19 mouse cellular contexts compared by ENCODE assay signal in genomic region chr4:5206394-5207099, GRCm38 (mm10).
DNase-seq lines count a peak whose midpoint lies in the region; ATAC-seq and TF ChIP-seq lines count a peak whose summit lies in the region.
"Had no signal": no experiment of that assay in that cellular context is flagged by ENCODE, and none has a peak within 500 bp of the region (broad histone marks: within the 10 kb centered on the region; RNA-seq: fewer than 3 reads in every experiment).

No protein-coding gene starts in this region.

- H3K9ac ChIP-seq in forebrain, embryonic 13.5 days = no peak overlapping the region
- H3K9ac ChIP-seq in forebrain, embryonic 12.5 days = no peak overlapping the region
- H3K9ac ChIP-seq: hindbrain, embryonic 14.5 days; limb, embryonic 15.5 days had no signal

- H3K4me2 ChIP-seq in forebrain, embryonic 13.5 days = no peak overlapping the region
- no peak overlapping the region for H3K4me2 ChIP-seq in forebrain, embryonic 12.5 days
- H3K4me2 ChIP-seq: hindbrain, embryonic 14.5 days; limb, embryonic 15.5 days had no signal

- H3K27me3 ChIP-seq in forebrain, embryonic 13.5 days = no peaks in the 10 kb centered on the region
- no peaks in the 10 kb centered on the region for H3K27me3 ChIP-seq in forebrain, embryonic 12.5 days
- H3K27me3 ChIP-seq: limb, embryonic 15.5 days had no signal

- intact Hi-C loops in left cerebral cortex, postnatal 4 days (cut with DNase I) = loop anchor here (10.0 kb wide), 1 partner anchor 432 kb away; no protein-coding TSS in a partner anchor

- peak; percentile 87 for ATAC-seq in forebrain, embryonic 13.5 days
- ATAC-seq in forebrain, embryonic 12.5 days (ENCODE audit: low FRiP score) = no peak

- no peak overlapping the region for H3K27ac ChIP-seq in forebrain, embryonic 13.5 days
- H3K27ac ChIP-seq in forebrain, embryonic 12.5 days = no peak overlapping the region
- H3K27ac ChIP-seq: heart, embryonic 10.5 days; hindbrain, embryonic 14.5 days; left cerebral cortex, adult 2 months; limb, embryonic 15.5 days had no signal

- TF ChIP-seq POLR2A in brain, embryonic 14.5 days (IDR thresholded peaks at IDR 0.05; ENCODE audit: borderline replicate concordance, extremely low read depth, insufficient read depth, insufficient read length, poor library complexity, severe bottlenecking) = no peak

- no peaks in the 10 kb centered on the region for H3K9me3 ChIP-seq in forebrain, embryonic 13.5 days (replicated peaks)
- no peaks in the 10 kb centered on the region for H3K9me3 ChIP-seq in forebrain, embryonic 12.5 days
- H3K9me3 ChIP-seq: heart, embryonic 10.5 days; limb, embryonic 15.5 days had no signal

- no peak overlapping the region for H3K4me3 ChIP-seq in forebrain, embryonic 13.5 days
- H3K4me3 ChIP-seq in forebrain, embryonic 12.5 days (replicated peaks) = no peak overlapping the region
- H3K4me3 ChIP-seq: heart, embryonic 10.5 days; left cerebral cortex, adult 2 months; limb, embryonic 15.5 days had no signal

- H3K36me3 ChIP-seq in forebrain, embryonic 13.5 days (ENCODE audit: poor library complexity, severe bottlenecking) = no peaks in the 10 kb centered on the region
- no peaks in the 10 kb centered on the region for H3K36me3 ChIP-seq in forebrain, embryonic 12.5 days (replicated peaks)
- H3K36me3 ChIP-seq: heart, embryonic 10.5 days; limb, embryonic 15.5 days had no signal

- 63% methylated on average over 1 of the region's 1 CpGs for WGBS in forebrain, embryonic 13.5 days
- 67% methylated on average over 1 of the region's 1 CpGs for WGBS in forebrain, embryonic 12.5 days

- H3K4me1 ChIP-seq in forebrain, embryonic 13.5 days = no peaks in the 10 kb centered on the region; the same call in 1 of the 2 replicates
- no peaks in the 10 kb centered on the region; the same call in 1 of the 2 replicates for H3K4me1 ChIP-seq in forebrain, embryonic 12.5 days
- H3K4me1 ChIP-seq: heart, embryonic 10.5 days; limb, embryonic 15.5 days had no signal

- DNase-seq in left cerebral cortex, adult 11 months (ENCODE audit: low spot score) = peak; percentile 14
- DNase-seq in left cerebral cortex, postnatal 4 days = no peak
- peak; percentile 69 for DNase-seq in brain, embryonic 14.5 days (ENCODE audit: low read depth)
- peak; percentile 31 to 68 for DNase-seq in frontal cortex, postnatal 36 days (ENCODE audit: low spot score in 2 of 2)
- DNase-seq in urinary bladder, postnatal 36 days (ENCODE audit: low spot score in 2 of 2) = no peak
- DNase-seq in thymus, postnatal 14 days = no peak
- DNase-seq: B cell, adult 2 months; cerebellum, adult 8-10 months; gastrocnemius, postnatal 25 days; heart, postnatal 14 days; kidney, adult 18-20 months; kidney, postnatal 25 days; lung, adult 2 months had no signal

- TF ChIP-seq CTCF in brain, embryonic 14.5 days (IDR thresholded peaks at IDR 0.05; ENCODE audit: borderline replicate concordance, extremely low read depth, insufficient read depth, insufficient read length) = no peak

Comparison
In these comparisons a context has a peak if more than half of its experiments do, and no peak if none do; other contexts are left out.
1. DNase-seq: peak in left cerebral cortex, adult 11 months (single experiment), brain, embryonic 14.5 days (single experiment) and frontal cortex, postnatal 36 days (2 of 2); none in left cerebral cortex, postnatal 4 days (single experiment), urinary bladder, postnatal 36 days (0 of 2) and thymus, postnatal 14 days (single experiment).